Mouse (Mus musculus) liver, adult 2 months (tissue): ENCODE measurements around the gene Khdc4.

Experiments used
- CTCF ChIP-seq: fragments of 200-500 bp; IDR thresholded peaks from 2 replicates; pipeline ENCODE4 v1.5.1; 2011; ENCODE audit warnings: low read depth, low read length, control low read depth
- POLR2A ChIP-seq: fragments of 200-500 bp; IDR thresholded peaks from 2 replicates; pipeline ENCODE4 v1.6.1; 2011; ENCODE audit warnings: low read length, control low read depth; ENCODE audit not compliant: insufficient read depth; ENCODE audit errors: extremely low read depth

GRCm38 (mm10) chr3:88647779-88648413 is 37.7 kb upstream of the Khdc4 start:
- no peak for TF ChIP-seq CTCF
- no peak for TF ChIP-seq POLR2A
